Mouse (Mus musculus): Measurements from ENCODE around the gene Gm10197.

GRCm38 (mm10) chr19:53399213-53399612 is 27.6 kb upstream of the Gm10197 start:
- TF ChIP-seq GATA1 (IDR thresholded peaks at IDR 0.05; ENCODE audit: low read length) (no peak), TAL1 (IDR thresholded peaks at IDR 0.05; ENCODE audit: low read length) (no peak)

All from erythroblast, embryonic 14.5 days (primary cell).